Mouse (Mus musculus) heart, embryonic 11.5 days (tissue): Measurements from ENCODE around the gene Dnajb14. TPM values are rescaled to one million over a fixed set of nuclear protein-coding genes. Genes with fewer than 3 reads are reported as not detected.
"Not testable (repeated sequence)": the region's sequence is repeated elsewhere in the genome, so short reads cannot be mapped to it uniquely, and the experiment has no call there.

Experiments
- ATAC-seq: fragments of 200-750 bp; cut with Nextera tagmentation; replicated peaks from 2 replicates; pipeline ENCODE4 v1.8.0; 2017; ENCODE audit warnings: moderate library complexity; ENCODE audit not compliant: insufficient number of reproducible peaks, low FRiP score, low TSS enrichment
- H3K27ac ChIP-seq: fragments of 300-500 bp; sonication (generic); 2 replicates; pipeline ENCODE4 v1.5.1; 2014; ENCODE audit warnings: mild to moderate bottlenecking, low read depth, low read length
- H3K27me3 ChIP-seq: fragments of 300-500 bp; sonication (generic); 2 replicates; pipeline ENCODE4 v1.6.1; 2014; ENCODE audit warnings: mild to moderate bottlenecking, low read length, mixed read lengths; ENCODE audit not compliant: control insufficient read depth, insufficient read depth
- H3K36me3 ChIP-seq: fragments of 300-500 bp; sonication (generic); 2 replicates; pipeline ENCODE4 v1.6.1; 2014; ENCODE audit warnings: mild to moderate bottlenecking, low read length, moderate library complexity, mixed read lengths; ENCODE audit not compliant: control insufficient read depth, insufficient read depth
- H3K4me1 ChIP-seq: fragments of 300-500 bp; sonication (generic); 2 replicates; pipeline ENCODE4 v1.6.1; 2014; ENCODE audit warnings: low read length; ENCODE audit not compliant: control insufficient read depth, insufficient read depth
- H3K4me2 ChIP-seq: fragments of 300-500 bp; sonication (generic); 2 replicates; pipeline ENCODE4 v1.6.1; 2014; ENCODE audit warnings: mild to moderate bottlenecking, moderate library complexity
- H3K4me3 ChIP-seq: fragments of 300-500 bp; sonication (generic); 2 replicates; pipeline ENCODE4 v1.5.1; 2014; ENCODE audit warnings: low read depth, low read length
- H3K9ac ChIP-seq: fragments of 300-500 bp; sonication (generic); 2 replicates; pipeline ENCODE4 v1.6.1; 2014; ENCODE audit warnings: mild to moderate bottlenecking, low read depth, low read length, moderate library complexity
- H3K9me3 ChIP-seq: fragments of 300-500 bp; sonication (generic); replicated peaks from 2 replicates; pipeline ENCODE4 v1.6.1; 2016; ENCODE audit warnings: low read length; ENCODE audit not compliant: control insufficient read depth
- WGBS: fragments of 180-500 bp; shearing (Covaris S2); extraction: QIAGEN DNeasy Blood & Tissue Kit; methylation state at CpG from one replicate; pipeline ENCODE4 v1.1.7; 2014; ENCODE audit not compliant: insufficient replicate concordance; 5-methylcytosine and 5-hydroxymethylcytosine counted together
- polyA plus RNA-seq: library from polyadenylated mRNA; unstranded; fragments of >200 nt; fragmentation: Nextera tagmentation; extraction: Ambion mirVana; gene quantifications from 2 replicates; pipeline ENCODE4 v1.2.1, GENCODE M21; 2014

Gene Dnajb14
- polyA plus RNA-seq, 1 experiment from 2014 or later = 17.2 TPM

DNA sequence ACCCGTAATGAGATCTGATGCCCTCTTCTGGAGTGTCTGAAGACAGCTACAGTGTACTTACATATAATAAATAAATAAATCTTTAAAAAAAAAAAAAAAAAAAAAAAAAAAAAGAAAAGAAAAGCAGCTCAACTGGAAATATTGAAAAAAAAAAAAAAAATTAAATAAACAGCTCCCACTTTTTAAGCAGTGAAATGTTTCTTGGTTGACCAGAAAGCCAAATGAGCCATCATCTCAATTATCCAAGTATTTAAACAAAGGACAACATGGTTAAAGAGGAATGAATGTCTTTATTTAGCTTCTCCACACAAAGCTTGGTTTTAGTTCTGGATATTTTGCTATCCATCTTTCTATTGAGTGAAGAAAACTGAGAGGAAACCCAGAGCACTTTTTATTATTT lies 47.1 kb downstream of the Dnajb14 start:
- not testable (repeated sequence) for H3K27me3 ChIP-seq, H3K4me3 ChIP-seq, H3K4me1 ChIP-seq, H3K9me3 ChIP-seq, ATAC-seq, H3K27ac ChIP-seq, H3K4me2 ChIP-seq, H3K36me3 ChIP-seq, H3K9ac ChIP-seq
- no CpG with 5 or more reads among the region's 1 CpGs for WGBS

DNA sequence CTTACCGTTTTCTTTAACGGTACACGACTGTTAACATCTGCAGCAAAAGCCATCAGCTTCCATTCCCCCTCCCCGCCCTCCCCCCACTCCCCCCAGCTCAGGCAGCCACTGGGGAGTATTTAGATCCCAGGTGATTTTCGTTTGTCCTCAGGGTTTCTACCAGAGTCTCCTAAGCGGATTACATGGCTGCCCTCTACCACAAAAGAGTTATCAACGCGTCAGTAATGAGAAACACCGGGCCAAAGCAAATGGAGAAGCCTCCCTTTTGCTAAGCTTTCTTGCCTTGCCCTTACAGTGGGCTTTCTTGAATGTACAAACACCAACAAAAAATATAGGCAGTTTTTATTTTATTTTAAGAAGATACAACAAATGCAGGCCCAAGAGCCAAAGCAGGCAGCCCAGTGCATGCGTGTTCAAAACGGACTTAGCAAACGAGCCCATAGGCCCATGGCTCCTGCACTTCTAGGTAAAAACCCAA lies 50.3 kb downstream of the Dnajb14 start:
- H3K9ac ChIP-seq = peak overlapping the region; percentile 80
- H3K4me1 ChIP-seq = peaks cover 11% of the 10 kb centered on the region
- peak overlapping the region; percentile 70 for H3K4me3 ChIP-seq
- no peaks in the 10 kb centered on the region for H3K9me3 ChIP-seq
- no peaks in the 10 kb centered on the region for H3K27me3 ChIP-seq
- H3K4me2 ChIP-seq = peak overlapping the region; percentile 82
- peak; percentile 27; the same call in 1 of the 2 replicates for ATAC-seq
- no peaks in the 10 kb centered on the region for H3K36me3 ChIP-seq
- WGBS = 20% methylated on average over 12 of the region's 12 CpGs
- H3K27ac ChIP-seq = peak overlapping the region; percentile 74

DNA sequence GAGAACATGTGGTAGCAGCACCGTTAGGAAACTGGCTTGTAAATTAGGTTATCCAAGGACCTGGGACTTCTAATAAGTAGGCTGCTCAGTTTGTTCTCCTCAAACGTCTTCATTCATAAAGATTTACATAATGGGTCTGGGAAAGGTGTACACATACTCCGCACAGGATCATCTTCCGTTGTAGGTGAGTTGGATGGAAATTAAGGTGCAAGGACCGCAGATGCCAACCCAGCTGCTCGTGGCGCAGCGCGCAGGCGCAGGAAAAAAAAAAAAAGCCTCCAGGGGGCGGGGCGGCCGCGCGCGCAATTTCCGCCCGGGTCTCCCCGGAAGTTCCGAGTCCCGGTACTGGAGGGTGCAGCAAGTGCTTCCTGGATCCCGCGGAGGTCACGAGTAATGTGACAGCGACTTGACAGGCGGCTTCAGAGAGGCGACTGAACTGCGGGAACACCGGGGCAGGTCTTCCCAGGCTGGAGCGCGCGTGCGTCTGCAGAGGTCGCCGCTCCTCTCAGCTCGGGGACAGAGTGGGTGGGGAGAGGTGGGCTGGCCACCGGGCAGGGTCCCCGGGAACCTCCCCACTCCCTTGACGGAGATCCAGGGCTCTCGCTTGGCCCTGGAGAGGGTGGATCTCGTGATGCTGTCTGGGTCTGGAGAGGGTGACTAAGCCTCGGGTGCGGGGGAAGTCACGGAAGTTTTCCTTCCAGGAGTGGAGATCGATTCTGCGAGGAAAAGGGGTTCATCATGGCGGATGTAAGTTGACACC lies 50.9 kb downstream of the Dnajb14 start, which contains the start of gene Lamtor3:
Gene Lamtor3, plus strand, starts transcription at position 335 of the 760 bp plus-strand sequence.
- Histone ChIP-seq H3K9me3 (no peaks in the 10 kb centered on the region), H3K36me3 (no peaks in the 10 kb centered on the region), H3K4me1 (peaks cover 11% of the 10 kb centered on the region), H3K27me3 (no peaks in the 10 kb centered on the region), H3K9ac (peak within 1 kb of the TSS; percentile 80), H3K27ac (peak within 1 kb of the TSS; percentile 74), H3K4me3 (peak within 1 kb of the TSS; percentile 70), H3K4me2 (peak within 1 kb of the TSS; percentile 82)
- ATAC-seq = peak; percentile 86
- WGBS = under 1% methylated on average over 47 of the region's 47 CpGs

DNA sequence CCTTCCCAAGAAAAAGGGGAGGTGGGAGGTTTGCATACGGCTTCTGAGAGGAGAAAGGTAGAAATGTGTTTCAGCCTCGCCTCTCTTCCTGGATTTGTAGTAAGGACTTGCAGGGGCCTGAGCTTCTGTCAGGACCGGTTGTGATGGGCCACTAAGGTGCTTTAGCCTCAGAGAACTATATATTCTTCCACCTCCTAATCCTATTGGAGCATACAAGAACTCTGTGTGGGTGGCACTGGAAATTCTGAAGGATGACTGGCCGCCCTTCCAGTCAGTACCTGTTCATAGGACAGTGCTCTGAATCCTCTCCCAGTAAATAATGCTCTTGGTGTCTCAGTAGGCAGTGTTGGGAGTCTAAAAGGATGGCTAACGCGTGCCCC lies 51.4 kb downstream of the Dnajb14 start:
- no peaks in the 10 kb centered on the region for H3K9me3 ChIP-seq
- peaks cover 11% of the 10 kb centered on the region for H3K4me1 ChIP-seq
- H3K27me3 ChIP-seq = no peaks in the 10 kb centered on the region
- 10% methylated on average over 6 of the region's 6 CpGs for WGBS
- H3K4me3 ChIP-seq = peak overlapping the region; percentile 70
- 0 out of 2 replicates have a peak, but pooled peaks cover 2% of the 10 kb centered on the region for H3K36me3 ChIP-seq
- ATAC-seq = 0 out of 2 replicates have a peak, but pooled peaks have one; percentile 27
- peak overlapping the region; percentile 57 for H3K27ac ChIP-seq
- peak overlapping the region; percentile 80 for H3K9ac ChIP-seq
- peak overlapping the region; percentile 82 for H3K4me2 ChIP-seq

DNA sequence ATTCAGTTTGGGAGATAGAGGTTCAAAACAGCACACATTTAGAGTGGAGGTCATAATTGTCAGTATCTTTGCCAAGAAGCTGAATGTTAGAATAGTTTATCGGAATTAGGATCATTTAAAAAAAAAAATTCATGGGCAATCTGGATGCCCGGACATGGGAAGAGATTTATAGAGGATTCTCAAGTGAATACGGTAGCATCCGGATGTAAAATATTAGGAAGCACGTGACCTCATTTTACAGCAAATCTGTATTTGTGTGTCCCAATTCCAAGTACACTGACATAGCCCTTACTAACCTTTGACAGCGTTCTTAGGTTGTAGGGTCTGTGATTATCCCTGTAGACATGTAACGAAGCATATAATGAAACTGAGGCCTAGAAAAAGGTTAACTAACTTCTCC lies 51.9 kb downstream of the Dnajb14 start:
- Histone ChIP-seq H3K4me1 (peaks cover 11% of the 10 kb centered on the region), H3K4me2 (peak overlapping the region; percentile 82), H3K27me3 (no peaks in the 10 kb centered on the region), H3K9me3 (no peaks in the 10 kb centered on the region), H3K4me3 (peak overlapping the region; percentile 70), H3K36me3 (0 out of 2 replicates have a peak, but pooled peaks cover 2% of the 10 kb centered on the region), H3K9ac (peak overlapping the region; percentile 80), H3K27ac (no peak overlapping the region)
- ATAC-seq = no peak
- WGBS = 92% methylated on average over 7 of the region's 7 CpGs

DNA sequence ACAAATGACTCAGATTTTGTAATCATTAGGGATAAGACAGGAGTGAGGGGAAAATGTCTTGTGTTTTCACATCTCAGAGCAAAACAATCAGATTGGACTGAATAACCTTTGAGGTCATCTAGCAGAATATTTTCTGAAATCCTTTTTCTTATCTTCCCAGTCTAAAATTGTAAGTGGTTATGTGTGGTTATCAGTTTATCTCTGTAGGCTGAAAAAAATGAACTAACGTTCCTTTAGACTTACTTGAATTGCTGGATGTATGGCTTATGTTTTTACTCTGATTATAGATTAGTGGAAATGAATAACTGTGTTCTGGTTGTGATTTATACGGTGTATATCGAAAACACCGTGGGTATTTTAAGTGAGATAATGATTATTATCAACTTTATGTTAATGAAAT lies 53.1 kb downstream of the Dnajb14 start:
- H3K4me3 ChIP-seq = no peak overlapping the region
- H3K36me3 ChIP-seq = peaks cover 6% of the 10 kb centered on the region; the same call in 1 of the 2 replicates
- no peak for ATAC-seq
- no peaks in the 10 kb centered on the region for H3K9me3 ChIP-seq
- no peak overlapping the region for H3K4me2 ChIP-seq
- 92% methylated on average over 4 of the region's 4 CpGs for WGBS
- no peak overlapping the region for H3K9ac ChIP-seq
- no peaks in the 10 kb centered on the region for H3K27me3 ChIP-seq
- H3K4me1 ChIP-seq = peaks cover 11% of the 10 kb centered on the region
- no peak overlapping the region for H3K27ac ChIP-seq

DNA sequence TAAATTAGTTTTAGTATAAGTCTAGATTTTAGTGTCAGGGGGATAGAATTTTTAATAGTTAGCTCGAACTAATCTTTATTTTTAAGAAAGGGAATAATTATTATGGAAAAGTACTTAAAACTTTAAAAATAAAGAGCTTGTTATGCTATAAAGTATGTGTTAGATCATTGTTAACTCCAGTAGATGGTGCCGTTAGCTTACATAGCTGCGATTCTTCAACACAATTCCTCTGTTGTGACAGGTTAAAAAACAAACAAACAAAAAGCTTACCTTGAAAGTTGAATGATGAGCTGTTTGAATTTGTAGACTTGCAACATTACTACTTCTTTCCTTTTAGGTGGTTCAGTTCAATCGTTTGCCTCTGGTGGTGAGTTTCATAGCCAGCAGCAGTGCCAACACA lies 59.5 kb downstream of the Dnajb14 start:
- H3K27ac ChIP-seq = no peak overlapping the region
- 89% methylated on average over 4 of the region's 4 CpGs for WGBS
- H3K4me2 ChIP-seq = no peak overlapping the region
- H3K4me1 ChIP-seq = no peaks in the 10 kb centered on the region
- H3K9ac ChIP-seq = no peak overlapping the region
- H3K9me3 ChIP-seq = no peaks in the 10 kb centered on the region
- no peak overlapping the region for H3K4me3 ChIP-seq
- no peaks in the 10 kb centered on the region for H3K27me3 ChIP-seq
- no peak for ATAC-seq
- peaks cover 9% of the 10 kb centered on the region for H3K36me3 ChIP-seq

DNA sequence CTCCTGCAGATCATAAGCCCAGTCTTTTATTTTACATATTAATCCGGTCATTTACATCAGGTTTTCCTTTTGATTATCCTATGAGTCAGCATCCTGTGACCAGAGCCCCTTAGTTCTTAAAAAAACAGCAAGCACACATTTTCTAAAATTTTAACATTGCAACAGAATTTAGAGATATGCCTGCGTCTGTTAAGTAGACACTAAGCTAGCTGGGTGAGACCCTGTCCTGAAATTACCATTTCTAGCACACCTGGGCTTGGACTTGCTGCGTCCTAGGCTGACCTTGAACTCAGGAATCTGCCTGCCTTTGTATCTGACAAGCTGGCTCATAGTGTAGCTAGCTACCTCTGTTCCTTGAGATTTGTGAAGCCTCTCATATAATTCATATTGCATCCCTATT lies 62.5 kb downstream of the Dnajb14 start:
- Histone ChIP-seq H3K4me2 (no peak overlapping the region), H3K27me3 (no peaks in the 10 kb centered on the region), H3K9me3 (no peaks in the 10 kb centered on the region), H3K36me3 (peaks cover 7% of the 10 kb centered on the region), H3K4me3 (no peak overlapping the region), H3K27ac (no peak overlapping the region), H3K4me1 (no peaks in the 10 kb centered on the region), H3K9ac (no peak overlapping the region)
- ATAC-seq = no peak
- WGBS = 82% methylated on average over 3 of the region's 3 CpGs
